Mouse (Mus musculus) cortical plate, adult 2 months (tissue): ENCODE measurements around the gene Mgst3.

Experiments
- CTCF ChIP-seq: fragments of 200-500 bp; IDR thresholded peaks from 2 replicates; pipeline ENCODE4 v1.5.1; 2011; ENCODE audit warnings: mild to moderate bottlenecking, control low read depth, low read length; ENCODE audit not compliant: insufficient read depth; ENCODE audit errors: extremely low read depth
- POLR2A ChIP-seq: fragments of 200-500 bp; IDR thresholded peaks from 2 replicates; pipeline ENCODE4 v1.6.1; 2011; ENCODE audit warnings: mild to moderate bottlenecking, low read length, control low read depth; ENCODE audit not compliant: insufficient read depth; ENCODE audit errors: extremely low read depth

- TF ChIP-seq CTCF (no peak), POLR2A (no peak)
These were observed 27.8 kb downstream of the Mgst3 start for GRCm38 (mm10) chr1:167365808-167366207.
